Mouse (Mus musculus): Measurements from ENCODE around the gene Fam129a.
A peak's percentile ranks its signal among the peaks of the same experiment; 100 is the strongest.
"Not testable (repeated sequence)": the region's sequence is repeated elsewhere in the genome, so short reads cannot be mapped to it uniquely, and the experiment has no call there.

Fam129a gene

DNA sequence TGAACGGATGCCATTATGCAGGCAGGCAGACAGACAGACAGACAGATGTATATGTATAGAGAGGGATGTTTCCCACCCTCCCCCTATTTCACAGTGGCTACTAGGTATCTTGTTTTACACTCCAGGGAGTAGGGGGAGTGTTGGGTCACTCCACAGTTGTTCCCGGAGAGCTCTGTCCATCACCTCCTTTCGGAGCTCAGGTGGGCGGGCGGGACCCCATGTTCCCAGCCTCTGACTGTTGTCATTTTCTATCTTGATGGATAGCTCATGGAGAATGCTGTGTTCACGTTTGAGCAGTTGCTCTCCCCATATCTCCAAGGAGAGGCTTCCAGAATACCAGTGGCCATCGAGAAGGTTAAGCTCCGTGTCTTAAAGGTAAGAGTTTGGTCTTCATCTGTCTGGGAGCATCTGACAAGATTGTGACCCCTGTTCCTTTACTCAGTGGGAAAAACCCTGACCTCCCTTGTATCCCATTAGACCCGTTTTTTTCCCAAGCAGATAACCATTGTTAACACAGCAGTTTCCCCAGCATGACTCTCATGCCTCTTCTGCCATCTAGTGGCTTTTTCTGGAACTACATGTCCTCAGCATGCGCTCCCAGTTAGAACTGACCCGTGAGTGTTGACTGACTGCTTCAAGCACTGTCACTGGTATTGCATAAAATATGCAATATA lies 134.9 kb downstream of the Fam129a start:
- DNase-seq = peak; percentile 81 to 85

- DNase-seq = no peak
Measured at GRCm38 (mm10) chr1:151706397-151706752, 135.4 kb downstream of the Fam129a start.

GRCm38 (mm10) chr1:151708966-151709733 lies 138.2 kb downstream of the Fam129a start:
- DNase-seq = no peak

DNA sequence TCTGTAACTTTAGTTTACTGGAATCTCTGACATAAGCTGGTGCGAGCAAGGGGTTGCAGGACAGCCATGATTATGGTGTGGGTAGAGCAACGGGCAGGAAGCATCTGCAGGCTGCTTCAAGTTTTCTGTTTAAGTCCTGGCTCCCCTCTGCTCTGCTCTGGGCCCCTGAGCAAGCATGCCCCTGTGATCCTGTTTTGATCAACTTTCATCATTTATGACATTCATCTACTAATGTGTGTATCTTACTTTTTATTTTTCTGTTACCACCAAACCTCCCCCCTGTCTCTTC lies 138.7 kb downstream of the Fam129a start:
- DNase-seq = no peak

DNA sequence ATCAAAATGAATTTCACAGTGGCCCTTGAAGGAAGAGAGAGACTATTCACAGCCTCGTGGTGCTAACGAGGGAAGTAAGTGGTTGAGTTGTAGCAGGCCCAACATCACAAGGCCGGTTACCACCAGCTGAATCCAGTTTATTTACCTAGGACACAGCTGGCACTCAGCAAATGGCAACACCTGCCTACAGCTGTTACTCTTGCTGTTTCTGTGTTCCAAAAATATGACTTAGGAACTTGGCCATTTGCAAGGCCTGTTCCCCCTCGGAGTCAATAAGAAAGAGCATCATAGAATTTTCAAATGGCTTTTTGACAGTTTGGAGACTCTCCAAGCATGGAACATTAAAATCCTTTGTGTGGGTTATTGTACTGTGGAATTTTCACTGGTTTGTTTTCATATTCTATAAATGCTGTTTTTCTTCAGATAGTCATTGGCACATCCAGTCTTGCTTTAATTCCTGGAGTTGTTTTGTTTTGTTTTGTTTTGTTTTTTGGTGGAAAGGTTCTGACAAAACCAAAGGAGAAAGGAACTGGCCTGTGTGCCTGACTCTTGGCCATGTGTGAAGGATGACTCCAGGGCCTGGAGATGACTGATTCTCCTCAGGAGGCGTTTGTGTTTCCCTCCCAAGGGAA lies 139.6 kb downstream of the Fam129a start:
- DNase-seq = no peak

DNA sequence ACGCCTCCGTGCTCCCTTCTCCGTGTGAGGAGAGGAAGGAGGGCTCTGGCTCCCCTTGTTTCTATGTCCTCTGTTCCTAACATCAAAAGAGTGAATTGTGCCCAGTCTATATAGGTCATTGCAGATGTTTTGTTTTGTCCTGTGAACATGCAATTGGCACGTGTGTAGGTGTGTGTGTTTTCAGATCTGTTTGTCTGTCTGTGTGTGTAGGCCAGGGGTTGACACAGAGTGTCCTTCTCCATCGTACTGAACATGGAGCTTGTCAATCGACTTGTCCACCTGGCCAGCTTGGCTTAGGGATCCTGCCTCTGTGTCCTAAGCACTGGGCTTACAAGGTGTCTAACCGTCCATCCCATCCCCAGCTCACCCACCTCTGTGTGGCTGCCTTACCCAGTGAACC lies 140.1 kb downstream of the Fam129a start:
- DNase-seq = no peak

DNA sequence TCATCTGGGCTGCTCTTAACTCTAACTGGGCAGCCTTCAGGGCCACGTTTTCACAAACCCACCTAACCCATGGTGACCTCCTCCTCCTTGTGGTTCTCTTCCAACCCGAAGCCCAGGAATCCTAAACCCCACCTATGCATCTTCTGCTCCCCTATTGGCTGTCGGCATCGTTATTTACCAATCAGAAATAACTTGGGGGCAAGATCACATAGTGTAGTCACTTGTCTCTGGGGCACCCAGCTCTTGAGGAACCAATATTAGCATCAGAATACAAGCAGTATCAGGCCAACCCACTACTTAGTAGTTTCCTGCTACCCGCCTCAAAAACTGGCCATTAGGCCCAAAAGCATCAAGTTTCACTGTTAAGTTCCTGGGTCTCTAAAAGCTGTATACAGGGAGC lies 141.7 kb downstream of the Fam129a start:
- DNase-seq = no peak

DNA sequence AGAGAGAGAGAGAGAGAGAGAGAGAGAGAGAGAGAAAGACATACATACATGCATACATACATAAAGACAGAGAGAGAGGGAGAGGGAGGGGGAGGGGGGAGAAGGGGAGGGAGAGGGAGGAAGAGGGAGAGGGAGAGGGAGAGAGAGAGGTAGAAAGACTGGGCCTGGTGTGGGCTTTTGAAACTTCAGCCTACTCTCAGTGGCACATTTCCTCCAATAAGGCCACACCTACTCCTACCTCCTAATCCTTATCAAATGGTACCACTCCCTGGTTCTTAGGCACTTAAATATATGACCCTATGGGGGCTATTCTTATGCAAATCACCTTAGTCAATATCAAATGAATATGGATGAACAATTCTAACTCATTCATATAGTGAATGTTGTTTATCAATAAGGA lies 142.6 kb downstream of the Fam129a start:
- no peak for DNase-seq

GRCm38 (mm10) chr1:151716024-151716710 lies 145.2 kb downstream of the Fam129a start:
- no peak for DNase-seq

GRCm38 (mm10) chr1:151717624-151718023 lies 146.6 kb downstream of the Fam129a start:
- DNase-seq = no peak

GRCm38 (mm10) chr1:151718575-151718974 lies 147.6 kb downstream of the Fam129a start:
- no peak for DNase-seq

DNA sequence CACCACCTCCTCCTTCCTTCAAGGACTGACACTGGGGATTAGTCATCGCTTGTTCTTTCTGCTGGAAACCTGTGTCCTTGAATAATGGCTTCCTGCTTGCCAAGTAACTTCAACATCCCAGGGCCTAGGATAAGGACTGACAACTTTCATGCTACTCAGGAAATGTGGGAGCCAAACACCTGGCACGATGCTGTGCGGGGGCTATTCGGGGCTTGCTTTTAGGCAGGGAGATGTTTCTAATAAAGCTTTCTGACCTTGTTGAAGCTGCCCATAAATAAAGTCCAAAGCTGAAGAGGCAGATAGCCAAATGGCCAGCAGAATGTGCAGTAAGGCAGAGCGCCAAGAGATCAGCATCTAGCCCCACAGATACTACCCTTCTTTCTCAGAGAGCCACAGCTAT lies 148.9 kb downstream of the Fam129a start:
- no peak for DNase-seq

GRCm38 (mm10) chr1:151720566-151720965 lies 149.6 kb downstream of the Fam129a start:
- no peak for DNase-seq

DNA sequence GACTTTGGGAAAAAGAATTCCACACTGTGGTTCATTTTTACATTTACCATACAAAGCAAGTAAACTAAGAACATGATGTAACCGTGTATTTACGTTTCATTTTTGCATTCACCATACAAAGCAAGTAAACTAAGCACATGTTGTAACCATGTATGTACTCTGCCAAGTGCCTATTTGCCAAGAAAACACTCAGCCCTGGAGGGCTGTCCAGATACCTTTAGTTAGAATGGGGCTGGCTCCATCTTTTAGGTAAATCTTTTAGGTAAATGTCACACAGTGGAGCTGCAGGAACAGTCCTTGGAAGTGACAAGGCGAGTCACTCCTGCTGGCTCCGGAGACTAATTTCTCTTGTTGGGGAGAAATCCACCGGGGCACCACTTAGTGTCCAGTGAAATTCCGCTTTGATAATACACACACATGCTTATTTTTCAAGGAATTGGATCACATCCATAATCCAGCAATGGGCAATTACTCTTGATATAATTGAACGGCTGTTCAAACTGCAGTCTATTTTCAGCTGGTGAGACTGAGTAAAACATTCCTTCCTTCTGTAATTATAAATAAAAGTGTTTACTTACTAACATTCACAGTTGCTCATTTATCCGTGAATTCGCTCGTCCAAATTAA lies 150.5 kb downstream of the Fam129a start:
- peak; percentile 25 to 42 for DNase-seq

- DNase-seq = no peak
Measured at GRCm38 (mm10) chr1:151723771-151724170, 152.8 kb downstream of the Fam129a start.

- no peak for DNase-seq
Measured at GRCm38 (mm10) chr1:151725590-151725989, 154.6 kb downstream of the Fam129a start.

GRCm38 (mm10) chr1:151726358-151726757 lies 155.4 kb downstream of the Fam129a start:
- DNase-seq = no peak

DNA sequence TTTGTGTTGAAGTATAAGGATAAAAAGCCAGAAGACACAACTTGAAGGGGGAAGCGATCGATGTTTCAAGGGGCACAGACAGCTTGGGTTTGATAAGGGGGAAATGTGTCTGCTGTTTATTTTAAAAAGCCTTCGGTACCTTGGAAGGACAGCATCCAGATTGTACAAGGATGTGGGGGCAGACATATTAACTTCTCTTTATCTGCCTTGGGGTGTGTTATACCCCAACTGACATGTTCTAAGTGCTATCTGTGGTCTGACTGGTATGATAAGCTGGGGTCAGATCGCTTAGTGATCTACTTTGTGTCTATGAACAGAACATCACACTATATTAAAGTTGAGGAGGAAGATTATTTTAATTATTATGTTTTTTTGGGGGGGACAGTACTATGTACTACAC lies 157.2 kb downstream of the Fam129a start:
- no peak for DNase-seq

DNA sequence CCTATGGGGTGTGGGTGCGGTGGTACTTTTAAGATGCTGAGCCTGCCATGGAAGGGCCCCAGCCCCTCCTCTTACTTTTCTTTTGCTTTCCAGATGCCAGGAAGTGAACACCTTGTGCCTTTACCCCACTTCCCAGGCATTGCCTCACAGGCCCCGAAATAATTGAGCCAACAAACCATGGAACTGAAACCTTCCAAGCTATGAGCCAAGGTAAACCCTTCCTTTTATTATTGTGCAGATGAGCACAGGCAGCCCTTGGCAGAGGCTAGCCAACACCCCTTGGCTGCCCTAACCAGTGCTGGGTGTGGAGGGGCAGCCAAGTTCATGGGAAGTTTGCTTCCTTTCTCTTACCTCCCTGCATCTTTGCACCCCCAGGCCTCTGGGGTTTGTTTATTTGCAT lies 166.2 kb downstream of the Fam129a start:
- no peak for DNase-seq

GRCm38 (mm10) chr1:151741199-151741621 lies 170.2 kb downstream of the Fam129a start:
- no peak for DNase-seq

- DNase-seq = not testable (repeated sequence)
Measured at GRCm38 (mm10) chr1:151749894-151750293, 178.9 kb downstream of the Fam129a start.

- DNase-seq = no peak
Measured at GRCm38 (mm10) chr1:151752946-151753345, 182.0 kb downstream of the Fam129a start.

DNA sequence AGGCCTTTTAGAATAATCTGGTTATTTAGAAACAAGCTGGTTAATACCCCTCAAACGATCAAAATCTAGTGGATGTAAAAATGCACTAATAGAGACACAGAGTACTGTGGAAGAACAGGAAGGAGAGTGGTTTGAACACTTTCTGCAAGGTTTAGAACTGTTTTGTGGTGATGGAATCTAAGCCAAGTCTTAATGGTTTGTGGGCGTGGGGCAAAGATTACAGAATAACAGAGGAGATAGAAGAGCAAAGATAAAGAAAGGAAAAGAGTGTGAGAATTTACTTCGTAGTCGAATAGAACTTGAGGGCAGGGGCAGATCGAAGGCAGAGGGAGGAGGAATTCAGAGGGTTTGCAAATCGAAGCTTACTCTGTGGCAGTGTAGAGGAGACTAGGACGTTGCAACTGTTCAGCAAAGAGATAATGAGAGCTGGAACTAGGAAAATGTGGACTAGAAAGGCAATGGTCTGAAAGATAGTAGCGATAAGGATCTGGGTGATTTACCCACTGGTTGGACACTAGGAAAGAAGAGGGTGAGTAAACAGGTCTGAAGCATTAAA lies 182.5 kb downstream of the Fam129a start:
- DNase-seq = no peak

Measured in lung, adult 18-20 months (tissue).